Mouse (Mus musculus): Measurements from ENCODE around the gene Rfc4.

GRCm38 (mm10) chr16:23144326-23144725 is 16.8 kb upstream of the Rfc4 start:
- no peak for TF ChIP-seq CTCF (IDR thresholded peaks at IDR 0.05; ENCODE audit: extremely low read depth, insufficient read depth, insufficient read length, insufficient replicate concordance)
- TF ChIP-seq POLR2A (IDR thresholded peaks at IDR 0.05; ENCODE audit: low read depth, low read length), result no peak

Data from spleen, adult 2 months (tissue).